Mouse (Mus musculus) erythroid progenitor cell, adult 5-6 weeks (primary cell): ENCODE results near the gene Gm4737. TPM values are rescaled to one million over a fixed set of nuclear protein-coding genes. Genes with fewer than 3 reads are reported as not detected.

ENCODE experiments used
- ATAC-seq: replicated peaks from 2 replicates; pipeline ENCODE4 v1.8.0; 2016; ENCODE audit warnings: moderate number of reproducible peaks, mild to moderate bottlenecking, moderate TSS enrichment, inconsistent platforms; ENCODE audit not compliant: poor library complexity, low FRiP score, severe bottlenecking
- total RNA-seq, 2 experiments: library from RNA; stranded (forward) in 1 of 2; stranded (reverse) in 1 of 2; fragments of 150-400 nt in 1 of 2; fragments of 186-747, 209-891 nt in 1 of 2; gene quantifications; 2 replicates each; pipeline versions ENCODE4 v1.2.3 to v1.2.4; 2015 to 2017; ENCODE audit warnings: low replicate concordance in 2 of 2

Gm4737 gene
- total RNA-seq (2015; ENCODE audit: low replicate concordance), result not detected in 2 replicates
- 0.77 and 1.8 TPM in 2 replicates for total RNA-seq (2017; ENCODE audit: low replicate concordance)

- ATAC-seq, result peak; percentile 72
Measured at GRCm38 (mm10) chr16:46154832-46155231, at the start of gene Gm4737. Gene Gm4737, minus strand, starts transcription at chr16:46155077.

- ATAC-seq, result no peak
Measured at GRCm38 (mm10) chr16:46195792-46196191, 40.9 kb upstream of the Gm4737 start.

- ATAC-seq, result no peak
Measured at GRCm38 (mm10) chr16:46183096-46183495, 28.2 kb upstream of the Gm4737 start.

DNA sequence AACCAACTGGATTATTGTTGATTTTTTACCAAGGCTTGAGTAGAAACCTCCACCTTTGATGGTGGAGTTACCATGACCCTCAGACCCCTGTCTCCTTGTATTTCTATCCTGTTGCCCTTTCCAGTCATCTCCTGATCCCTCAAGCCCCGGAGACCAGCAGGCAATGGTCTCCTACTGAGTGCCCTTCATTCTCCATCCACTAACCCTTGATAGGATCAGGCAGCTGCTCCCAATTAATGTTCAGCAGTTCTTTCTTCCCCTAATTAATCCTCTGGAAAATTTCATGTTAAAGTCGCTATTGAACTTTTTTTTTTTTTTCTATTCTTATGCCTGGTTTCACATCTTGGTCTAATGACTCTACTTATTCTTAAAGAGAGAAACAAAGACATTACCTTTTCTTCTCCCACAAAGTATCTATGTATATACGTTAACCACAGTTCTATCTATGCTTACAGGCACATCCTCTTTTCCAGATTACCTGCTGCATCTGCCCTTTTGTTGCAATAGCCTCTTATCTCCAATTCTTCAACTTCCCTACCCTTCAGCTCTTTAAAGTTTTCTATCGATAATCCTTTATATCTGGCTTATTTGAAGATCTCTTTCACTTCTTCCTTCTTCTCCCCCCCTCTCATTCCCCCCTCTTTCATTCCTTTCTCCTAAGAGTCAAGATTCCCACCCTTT, 23.4 kb upstream of the Gm4737 start:
- no peak for ATAC-seq

DNA sequence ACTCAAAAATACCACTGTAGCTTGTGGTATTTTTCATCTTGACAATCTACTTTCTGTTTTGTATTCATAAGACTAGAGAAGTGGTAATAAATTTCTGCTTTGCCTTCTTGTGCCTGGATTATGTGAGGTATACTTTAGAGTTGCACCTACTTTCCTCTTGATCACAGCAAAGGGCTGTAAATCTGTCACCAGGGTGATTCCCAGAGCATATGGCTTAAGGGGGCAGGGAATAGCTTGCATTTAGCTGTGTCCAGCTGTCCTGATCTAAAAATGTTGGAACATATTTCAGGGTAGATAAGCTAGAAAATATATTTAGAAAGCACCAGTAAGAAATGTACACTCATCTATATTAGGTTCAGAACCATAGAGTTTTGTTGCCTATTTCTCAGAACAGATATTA, 18.2 kb upstream of the Gm4737 start:
- no peak for ATAC-seq

- no peak for ATAC-seq
Measured at GRCm38 (mm10) chr16:46166971-46167370, 12.1 kb upstream of the Gm4737 start.

- no peak for ATAC-seq
Measured at GRCm38 (mm10) chr16:46165305-46165704, 10.4 kb upstream of the Gm4737 start.

DNA sequence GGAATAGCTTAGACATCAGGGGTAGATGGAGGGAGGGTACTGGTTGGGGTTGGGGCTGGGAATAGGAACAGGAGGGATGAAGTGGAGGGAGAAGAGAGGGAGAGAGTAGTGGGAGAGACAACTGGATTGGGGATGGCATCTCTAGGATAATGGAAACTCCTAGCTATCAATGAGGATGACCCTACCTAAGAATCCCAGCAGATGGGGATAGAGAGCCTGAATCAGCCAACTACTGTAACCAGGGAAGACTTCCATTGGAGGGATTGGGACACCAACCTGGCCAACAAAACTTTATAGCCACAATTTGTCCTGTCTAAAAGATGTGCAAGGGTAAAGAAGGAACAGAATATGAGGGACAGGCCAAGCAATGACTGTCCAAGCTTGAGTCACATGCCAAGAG, 3.7 kb downstream of the Gm4737 start:
- ATAC-seq, result no peak

- no peak for ATAC-seq
Measured at GRCm38 (mm10) chr16:46148661-46149341, 6.1 kb downstream of the Gm4737 start.

GRCm38 (mm10) chr16:46146962-46147361, 7.9 kb downstream of the Gm4737 start:
- ATAC-seq, result no peak

DNA sequence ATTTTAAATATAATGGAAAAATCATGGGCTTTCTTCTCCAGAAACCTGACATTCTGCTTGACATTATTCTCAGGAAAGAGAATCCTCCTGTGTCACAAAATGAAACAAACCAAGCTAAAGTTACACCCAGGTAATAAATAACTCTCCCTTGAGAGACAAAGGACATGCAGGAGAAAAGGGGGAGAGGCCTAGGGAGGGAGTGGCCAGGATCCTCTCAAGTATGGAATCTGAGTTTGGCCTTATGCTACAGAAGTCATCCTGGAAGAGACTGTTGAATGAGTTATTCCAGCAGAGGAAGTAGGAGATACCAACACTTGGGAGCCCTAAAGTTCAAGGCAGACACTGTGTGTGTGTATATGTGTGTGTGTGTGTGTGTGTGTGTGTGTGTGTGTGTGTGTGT, 32.6 kb downstream of the Gm4737 start:
- ATAC-seq, result no peak

GRCm38 (mm10) chr16:46121420-46121819, 33.5 kb downstream of the Gm4737 start:
- ATAC-seq, result no peak

DNA sequence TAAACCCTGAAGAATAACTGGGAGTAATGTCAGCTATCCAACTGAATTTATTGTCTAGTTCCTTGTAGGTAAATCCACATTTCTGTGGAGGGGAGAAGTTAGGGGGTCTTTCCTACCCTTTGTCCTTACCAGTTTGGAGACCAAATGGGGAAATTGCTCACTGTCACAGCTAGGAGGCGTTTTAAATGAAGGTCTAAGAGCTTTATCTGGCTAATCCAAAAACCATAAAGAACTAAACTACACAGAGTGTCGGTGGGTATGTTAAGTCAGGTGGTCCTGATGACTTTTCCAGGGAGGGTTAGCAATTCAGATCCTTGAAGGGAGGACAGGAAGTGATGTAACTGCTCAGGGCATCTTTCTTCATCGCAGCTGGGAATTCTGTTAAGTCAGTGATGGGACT, 34.3 kb downstream of the Gm4737 start:
- no peak for ATAC-seq

DNA sequence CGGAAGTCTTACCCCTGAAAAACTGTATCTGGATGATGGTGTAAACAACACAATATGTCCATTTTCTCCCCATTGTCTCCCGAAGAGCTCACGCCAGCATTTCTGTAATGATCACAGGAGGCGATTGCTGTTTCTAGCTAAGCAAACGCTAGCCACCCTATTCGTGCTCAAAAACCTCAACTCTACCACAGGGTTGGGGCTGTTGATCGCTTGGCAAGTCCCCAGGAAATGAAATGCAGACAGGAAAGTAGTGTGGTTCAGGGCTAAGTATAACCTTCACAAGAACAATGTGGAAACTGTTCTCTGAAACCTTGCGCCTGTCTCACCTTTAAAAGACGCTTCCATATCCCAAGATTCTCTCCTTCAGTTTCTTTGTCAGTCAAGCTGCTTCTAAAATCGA, 34.9 kb downstream of the Gm4737 start, which contains the start of gene Cd96:
Gene Cd96, minus strand, starts transcription at position 232 of the 400 bp plus-strand sequence.
- ATAC-seq, result no peak

DNA sequence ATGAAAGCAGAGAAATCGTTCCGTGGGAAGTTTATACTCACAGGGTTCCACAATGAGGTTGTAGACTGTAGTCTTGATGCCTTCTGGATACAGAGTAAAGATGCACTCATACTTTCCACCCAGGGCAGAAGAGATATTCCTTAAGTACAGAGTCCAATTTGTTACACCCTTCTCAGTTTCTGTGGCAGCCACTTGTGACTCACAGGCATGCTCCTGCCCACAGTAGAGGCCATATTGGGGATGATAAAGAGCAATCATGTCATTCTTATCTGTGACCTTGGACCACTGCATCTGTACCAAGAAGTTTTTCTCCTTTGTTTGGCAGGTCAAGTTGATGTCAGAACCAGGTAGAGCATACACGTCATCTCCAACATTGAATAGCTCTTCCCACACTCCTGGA, 37.2 kb downstream of the Gm4737 start:
- ATAC-seq, result no peak

DNA sequence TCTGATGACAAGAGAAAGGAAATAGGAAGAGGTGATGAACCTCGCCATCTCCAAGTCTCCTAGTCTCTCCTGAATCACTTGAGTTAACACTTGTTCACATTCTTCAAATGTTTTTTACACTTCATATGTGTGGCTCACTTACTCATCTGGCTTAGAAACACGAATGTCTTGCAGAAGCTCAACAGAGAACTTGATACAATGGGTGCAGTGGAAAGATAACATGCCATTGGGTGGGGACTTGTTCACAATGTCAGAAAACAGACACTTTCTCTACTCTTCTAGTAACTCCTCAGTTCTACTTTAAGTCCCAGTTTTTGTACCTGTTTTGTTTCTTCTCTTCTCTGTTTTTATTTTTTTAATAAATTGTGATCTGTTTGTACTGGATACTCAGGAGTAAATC, 40.1 kb downstream of the Gm4737 start:
- ATAC-seq, result no peak

GRCm38 (mm10) chr16:46109536-46109935, 45.3 kb downstream of the Gm4737 start:
- no peak for ATAC-seq

DNA sequence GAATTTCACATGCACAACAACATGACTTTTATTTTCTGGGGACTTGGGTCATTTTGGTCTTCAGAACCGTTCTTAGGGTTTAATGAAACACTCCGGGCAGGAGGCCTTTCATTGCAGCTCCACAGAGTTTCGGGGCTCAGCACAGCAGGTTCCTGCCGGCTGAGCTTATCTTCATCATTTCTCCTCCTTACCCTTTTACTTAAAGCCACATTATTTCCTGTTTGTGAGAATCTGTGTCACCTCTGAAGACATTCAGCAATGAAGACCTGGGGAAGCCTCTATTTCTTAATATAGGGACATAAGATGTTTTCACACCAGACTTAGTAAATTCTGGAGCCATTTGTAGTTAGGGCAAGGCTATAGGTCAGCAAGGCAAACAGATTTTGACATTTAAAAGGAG, 47.4 kb downstream of the Gm4737 start:
- ATAC-seq, result no peak

- ATAC-seq, result no peak
Measured at GRCm38 (mm10) chr16:46104491-46104890, 50.4 kb downstream of the Gm4737 start.
